Mouse (Mus musculus): ENCODE data around the gene Psma3.
A peak's percentile ranks its signal among the peaks of the same experiment; 100 is the strongest.
"Not testable (repeated sequence)": the region's sequence is repeated elsewhere in the genome, so short reads cannot be mapped to it uniquely, and the experiment has no call there.

The Psma3 gene

DNA sequence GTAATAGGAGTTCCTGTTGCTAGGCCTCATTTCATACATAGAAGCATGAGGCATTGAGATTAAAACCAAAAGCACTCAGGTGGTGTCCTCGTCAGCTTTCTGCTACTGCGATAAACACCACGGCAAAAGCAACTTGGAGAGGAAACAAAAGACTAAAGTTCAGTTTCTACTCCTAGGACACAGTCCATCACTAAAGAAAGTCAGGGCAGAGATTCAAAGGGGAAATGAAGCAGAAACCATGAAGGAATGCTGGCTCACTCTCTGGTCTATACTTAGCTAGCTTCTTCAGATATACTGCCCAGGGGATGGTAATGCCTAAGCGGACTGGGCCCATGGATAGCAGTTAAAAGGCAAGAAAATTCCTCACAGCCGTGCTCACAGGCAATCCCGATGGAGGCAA is 27.0 kb downstream of the Psma3 start:
- no peak for DNase-seq (ENCODE audit: low spot score in 2 of 2)

DNA sequence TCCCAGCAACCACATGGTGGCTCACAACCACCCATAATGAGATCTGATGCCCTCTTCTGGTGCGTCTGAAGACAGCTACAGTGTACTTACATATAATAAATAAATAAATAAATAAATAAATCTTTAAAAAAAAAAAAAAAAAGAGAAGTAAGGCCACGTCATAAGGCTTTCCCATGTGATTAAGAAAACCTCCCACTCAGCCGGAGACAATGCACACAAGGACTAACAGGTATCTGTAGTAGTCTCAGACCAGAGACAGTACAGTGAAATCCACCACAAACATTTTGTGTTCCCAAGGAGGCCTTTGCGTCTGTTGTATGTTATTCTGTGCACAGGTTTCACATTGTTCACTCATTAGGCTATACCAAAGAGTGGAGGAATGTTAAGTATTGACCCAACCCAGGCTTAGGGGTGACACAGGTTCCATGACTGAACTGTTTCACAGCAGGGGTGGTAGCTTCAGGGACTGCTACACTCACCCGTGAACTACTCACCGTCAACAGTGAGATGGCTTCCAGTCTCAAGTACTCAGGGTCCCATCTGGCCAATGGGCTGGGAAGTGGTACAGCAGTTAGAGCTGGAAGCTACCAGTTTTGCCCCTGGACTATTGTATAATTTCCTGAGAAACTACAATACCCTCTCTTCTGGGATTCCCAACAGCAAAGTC is 29.5 kb downstream of the Psma3 start:
- no peak for DNase-seq (ENCODE audit: low spot score in 2 of 2)

DNA sequence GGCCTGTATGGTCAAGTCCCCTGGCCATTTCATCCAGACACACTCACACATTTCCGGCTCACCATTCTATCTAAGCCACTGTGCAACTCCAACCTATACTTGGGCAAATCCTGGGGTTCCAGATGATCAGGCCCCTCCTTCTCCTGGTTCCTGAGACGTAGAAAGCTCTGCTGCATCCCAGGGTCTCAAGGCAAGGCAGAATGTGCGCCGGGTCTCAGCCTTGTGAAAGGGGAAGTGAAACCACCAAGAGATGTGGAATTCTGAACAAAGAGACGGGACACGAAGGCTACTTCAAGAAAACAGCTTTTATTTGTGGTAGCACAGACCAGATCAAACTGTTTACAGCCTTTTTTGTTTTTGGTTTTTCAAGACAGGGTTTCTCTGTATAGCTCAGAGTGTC is 31.7 kb downstream of the Psma3 start:
- no peak for DNase-seq (ENCODE audit: low spot score in 2 of 2)

DNA sequence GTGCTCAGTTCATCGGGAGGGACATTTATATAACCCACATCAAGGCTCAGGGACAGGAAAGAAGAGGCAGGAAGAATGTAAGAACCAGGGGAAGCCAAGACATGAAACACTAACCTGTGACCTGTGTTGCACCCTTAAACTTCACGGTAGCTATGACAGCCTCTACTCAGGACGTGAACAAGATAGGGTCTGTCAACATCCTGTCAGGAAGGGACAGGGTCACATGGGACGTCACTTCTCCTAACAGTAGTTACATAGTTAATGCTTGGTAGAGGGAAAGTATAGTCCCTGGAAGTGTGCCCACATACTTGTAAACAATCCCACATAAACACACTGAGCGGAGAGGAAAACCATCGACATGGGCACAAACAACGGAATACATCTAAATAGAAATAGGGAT is 32.5 kb downstream of the Psma3 start:
- DNase-seq (ENCODE audit: low spot score in 2 of 2), result no peak

DNA sequence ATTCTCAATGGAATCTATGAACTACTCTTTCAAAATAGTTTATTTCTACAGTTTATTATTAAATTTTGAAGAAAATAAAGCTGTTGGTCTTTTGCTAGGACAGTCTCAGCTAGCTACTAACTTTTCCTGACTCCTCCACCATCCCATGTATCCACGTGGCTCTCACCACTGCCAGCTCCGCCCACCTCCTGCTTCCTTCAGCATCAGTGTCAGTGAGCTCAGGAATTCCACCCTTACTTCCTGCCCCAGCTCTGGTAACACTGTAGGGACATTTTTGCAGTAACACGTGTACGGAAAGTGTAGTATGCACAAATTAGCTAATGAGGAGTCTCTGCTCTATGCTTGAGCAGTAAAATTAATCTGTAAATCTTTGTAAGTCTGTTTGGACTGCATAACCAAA is 35.3 kb downstream of the Psma3 start:
- no peak for DNase-seq (ENCODE audit: low spot score in 2 of 2)

DNA sequence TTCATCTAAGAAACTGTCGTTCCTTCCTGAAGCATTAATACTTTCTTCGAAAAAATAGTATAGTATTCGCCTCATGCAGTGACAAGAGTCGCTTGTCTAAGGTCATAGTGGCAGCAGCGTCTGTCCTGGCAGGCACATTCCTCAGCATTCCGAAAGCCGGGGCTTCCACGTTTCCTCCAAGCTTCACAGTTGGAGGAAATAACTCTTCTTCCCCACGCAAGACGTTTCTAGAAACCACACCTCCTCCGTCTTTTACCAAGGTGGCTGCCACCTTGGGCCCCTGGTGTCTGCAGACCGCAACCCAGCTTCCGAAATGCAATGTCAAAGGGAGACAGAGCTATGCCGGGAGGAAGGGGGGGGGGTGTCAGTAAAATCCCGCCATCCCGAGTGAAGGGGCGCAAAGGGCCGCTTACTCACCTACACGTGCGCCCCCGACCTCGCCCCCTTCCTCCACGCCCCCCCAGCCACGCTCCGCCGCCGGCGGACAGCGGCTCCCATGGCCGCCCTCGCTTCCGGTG is 40.5 kb downstream of the Psma3 start:
- peak in 1 of 2 experiments; percentile 74 for DNase-seq (ENCODE audit: low spot score in 2 of 2)

DNA sequence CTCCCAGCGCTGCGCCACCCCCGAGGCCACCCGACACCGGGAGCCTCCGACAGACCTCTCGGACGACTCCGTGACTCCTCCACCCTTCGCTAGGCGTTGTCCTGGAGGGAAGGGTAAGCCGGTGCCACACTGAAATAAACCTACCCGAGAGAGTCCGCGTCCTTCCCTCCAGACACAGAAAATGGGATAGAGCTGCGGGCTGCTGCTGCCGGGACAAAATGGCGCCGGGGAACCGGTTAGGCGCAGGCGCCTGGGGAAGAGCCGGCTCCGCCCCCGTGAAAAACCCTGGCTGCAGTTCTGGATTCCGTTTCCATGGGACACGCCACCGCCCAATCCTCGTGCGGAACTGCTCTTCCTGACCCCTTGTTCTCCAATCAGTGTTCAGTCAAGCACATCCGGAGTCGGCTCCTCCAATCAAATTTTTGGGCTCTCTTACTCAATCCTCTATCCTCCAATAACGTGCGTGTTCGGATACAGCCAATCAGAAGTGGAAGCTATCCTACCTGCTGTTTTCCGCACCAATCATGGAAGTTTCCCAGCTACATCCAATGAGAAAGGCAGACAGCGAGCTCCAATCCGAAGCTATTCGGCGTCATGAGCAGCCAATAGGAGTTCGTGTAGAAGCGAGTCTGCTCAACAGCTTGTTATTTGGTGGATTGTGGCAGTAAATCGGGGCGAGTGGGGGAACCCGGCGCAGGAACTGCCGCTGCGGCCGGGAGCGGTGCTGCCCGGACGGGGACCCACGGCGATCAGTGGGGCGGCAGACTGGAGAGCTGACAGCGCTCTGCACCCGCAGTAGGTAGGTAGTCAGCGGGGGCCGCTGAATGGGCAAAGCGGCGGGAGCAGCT is 41.2 kb downstream of the Psma3 start, which contains the start of gene Arid4a:
TSS of gene Arid4a (plus strand) at position 628 of the 848 bp plus-strand sequence.
- DNase-seq (ENCODE audit: low spot score in 2 of 2), result peak; percentile 93 to 97

DNA sequence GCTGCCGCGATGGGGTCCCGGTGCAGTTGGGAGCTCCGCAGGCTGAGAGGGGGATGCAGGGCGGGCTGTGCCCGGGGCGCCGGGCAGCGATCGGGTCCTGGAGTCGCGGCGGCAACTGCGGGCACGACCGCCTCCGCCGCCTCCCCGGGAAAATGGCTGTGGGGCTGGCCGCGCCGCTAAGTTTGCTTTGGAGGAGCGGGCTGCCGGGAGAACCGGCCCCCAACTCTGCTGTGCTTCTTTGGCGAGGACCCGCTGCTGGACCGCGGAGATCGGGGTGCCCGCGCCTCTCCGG is 41.7 kb downstream of the Psma3 start:
- DNase-seq (ENCODE audit: low spot score in 2 of 2), result no peak

DNA sequence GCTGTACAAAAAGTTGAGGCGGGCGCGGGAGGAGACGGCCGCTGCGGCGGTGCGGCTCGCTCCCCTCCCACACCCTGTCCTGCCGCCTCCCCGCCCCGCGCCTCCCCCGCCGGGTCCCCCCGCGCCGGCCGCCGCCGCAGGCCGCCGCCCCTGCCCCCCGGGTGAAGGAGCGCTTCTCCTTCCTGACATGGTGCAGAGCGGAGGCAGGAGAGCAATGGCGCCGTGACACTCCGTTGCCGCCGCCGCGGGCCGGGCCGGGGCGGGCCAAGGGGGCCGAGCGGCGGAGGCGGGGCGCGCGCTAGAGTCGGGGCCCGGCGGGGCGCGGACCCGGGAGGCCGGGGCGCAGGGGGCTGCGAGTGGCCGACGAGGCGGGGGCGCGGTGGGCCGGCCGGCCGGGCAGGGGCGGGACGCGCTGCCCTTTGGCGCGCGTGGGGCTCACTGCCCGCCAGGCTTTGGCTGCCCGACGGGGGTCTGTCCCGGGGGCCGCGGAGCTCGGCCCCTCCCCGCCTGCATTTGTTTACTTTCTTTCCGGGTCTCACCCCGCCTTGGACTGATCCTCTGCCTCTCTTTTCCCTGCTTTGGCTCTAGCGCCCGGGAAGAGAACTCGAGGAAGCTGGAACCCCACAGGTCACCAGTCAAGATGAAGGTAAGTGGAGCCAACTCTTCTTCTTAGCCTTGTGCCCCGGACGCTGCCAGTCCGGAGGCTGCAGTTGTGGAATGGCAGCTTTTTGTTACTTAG is 42.3 kb downstream of the Psma3 start:
- DNase-seq (ENCODE audit: low spot score in 2 of 2), result peak; percentile 15 to 56

DNA sequence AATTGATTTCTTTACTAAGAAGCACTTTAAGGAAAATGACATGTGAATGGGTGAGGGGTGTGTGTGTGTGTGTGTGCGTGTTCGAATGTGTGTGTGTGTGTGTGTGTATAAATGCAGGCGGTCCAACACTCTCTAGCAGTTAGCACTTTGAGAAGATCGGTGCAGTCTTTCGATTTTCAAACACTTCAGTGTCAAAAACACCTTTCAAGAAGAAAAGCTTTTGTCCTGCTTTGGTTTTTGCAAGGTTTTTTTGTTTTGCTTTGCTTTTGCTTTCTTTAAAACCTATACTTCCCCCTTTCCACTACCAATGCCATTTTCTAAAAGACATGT is 42.8 kb downstream of the Psma3 start:
- DNase-seq (ENCODE audit: low spot score in 2 of 2), result no peak

DNA sequence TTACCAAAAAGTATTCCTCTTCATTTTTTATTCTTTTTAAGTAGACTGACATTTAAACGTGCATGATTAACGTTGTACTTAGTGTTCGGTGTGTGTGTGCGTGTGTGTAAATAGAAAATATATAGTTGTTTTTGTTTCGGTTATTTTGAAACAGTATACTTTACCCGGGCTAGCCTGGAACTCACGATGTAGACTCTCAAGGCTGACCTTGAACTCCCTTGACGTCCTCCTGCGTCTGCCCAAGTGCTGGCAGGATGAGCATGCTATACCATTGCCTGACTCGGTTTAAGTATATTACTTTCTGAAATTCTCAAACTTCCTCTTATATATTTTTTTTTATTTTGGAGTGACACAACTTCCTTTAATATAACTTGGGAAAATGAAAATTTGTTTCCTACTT is 43.4 kb downstream of the Psma3 start:
- no peak for DNase-seq (ENCODE audit: low spot score in 2 of 2)

DNA sequence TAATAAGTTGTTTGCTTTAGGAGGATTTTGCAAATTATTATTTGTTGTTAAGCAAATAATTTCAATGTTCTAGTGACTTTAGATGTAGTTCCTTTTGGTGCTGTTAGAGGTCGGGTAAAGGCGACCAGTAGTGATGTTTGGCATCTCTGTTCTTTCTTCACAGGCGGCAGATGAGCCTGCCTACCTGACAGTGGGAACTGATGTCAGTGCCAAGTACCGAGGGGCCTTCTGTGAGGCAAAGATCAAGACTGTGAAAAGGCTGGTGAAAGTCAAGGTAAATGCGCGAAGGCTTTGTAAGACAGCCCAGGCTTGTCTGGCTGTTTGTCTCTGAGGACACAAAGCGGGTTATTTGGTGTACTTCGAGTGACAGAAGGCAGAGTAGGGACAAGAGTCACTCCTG is 44.8 kb downstream of the Psma3 start:
- no peak for DNase-seq (ENCODE audit: low spot score in 2 of 2)

DNA sequence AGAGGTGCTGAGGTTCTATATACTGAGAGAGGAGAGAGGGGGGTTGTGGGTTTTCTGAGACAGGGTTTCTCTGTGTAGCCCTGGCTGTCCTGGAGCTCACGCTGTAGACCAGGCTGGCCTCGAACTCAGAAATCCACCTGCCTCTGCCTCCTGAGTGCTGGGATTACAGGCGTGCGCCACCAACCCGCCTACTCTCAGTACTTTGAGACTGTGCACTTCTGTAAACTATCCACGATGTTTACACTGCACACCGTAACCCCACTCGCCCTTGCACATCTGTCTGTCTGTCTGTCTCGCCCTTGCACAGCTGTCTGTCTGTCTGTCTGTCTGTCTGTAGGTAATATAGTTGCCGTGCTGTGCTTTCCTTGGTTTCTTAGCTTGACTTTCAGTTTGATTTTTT is 50.0 kb downstream of the Psma3 start:
- no peak for DNase-seq (ENCODE audit: low spot score in 2 of 2)

DNA sequence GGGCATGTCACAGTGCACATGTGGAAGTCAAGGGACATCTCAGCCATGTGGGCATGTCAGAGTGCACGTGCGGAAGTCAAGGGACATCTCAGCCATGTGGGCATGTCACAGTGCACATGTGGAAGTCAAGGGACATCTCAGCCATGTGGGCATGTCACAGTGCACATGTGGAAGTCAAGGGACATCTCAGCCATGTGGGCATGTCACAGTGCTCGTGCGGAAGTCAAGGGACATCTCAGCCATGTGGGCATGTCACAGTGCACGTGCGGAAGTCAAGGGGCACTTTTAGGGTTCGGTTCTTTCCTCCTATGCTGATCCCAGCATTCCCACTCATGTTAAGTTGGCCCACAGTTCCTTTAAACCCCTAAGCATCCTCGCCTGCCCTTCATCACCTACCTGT is 53.8 kb downstream of the Psma3 start:
- not testable (repeated sequence) for DNase-seq (ENCODE audit: low spot score in 2 of 2)

DNA sequence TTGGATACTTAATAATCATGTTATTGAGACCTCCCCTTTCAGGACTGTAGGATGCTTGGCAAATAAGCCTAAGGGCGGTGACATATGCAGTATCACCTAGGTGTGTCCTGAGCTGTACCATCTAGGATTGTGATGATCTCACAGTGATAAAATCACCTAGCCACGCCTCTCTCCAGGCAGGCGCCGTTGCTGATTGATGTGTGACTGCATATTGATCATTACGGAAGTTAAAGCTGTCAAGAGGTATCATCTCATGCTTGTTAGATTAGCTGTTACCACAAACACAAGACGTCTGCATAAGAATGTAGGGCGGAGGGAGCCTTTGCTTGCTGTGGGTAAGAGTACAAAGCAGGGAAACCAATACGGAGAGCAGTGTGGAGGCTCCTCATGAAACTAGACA is 55.8 kb downstream of the Psma3 start:
- DNase-seq (ENCODE audit: low spot score in 2 of 2), result no peak

DNA sequence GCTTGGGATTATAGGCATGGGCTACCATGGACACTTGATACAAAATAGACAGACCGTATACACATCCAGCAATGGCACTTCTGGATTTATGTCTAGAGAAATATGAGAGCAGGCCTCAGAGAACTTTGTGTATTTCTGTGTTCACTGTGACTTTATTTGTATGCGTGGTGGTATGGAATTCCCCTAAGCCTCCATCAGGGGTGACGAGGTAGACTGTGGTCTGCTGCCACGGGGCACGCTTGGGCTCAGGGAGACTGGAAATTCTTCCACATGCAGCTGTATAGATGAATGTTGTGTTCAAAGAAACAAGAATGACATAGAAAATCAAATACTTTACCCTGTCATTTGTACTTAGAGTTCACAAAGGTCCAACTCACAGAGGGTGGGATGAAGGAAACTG is 56.3 kb downstream of the Psma3 start:
- DNase-seq (ENCODE audit: low spot score in 2 of 2), result no peak

DNA sequence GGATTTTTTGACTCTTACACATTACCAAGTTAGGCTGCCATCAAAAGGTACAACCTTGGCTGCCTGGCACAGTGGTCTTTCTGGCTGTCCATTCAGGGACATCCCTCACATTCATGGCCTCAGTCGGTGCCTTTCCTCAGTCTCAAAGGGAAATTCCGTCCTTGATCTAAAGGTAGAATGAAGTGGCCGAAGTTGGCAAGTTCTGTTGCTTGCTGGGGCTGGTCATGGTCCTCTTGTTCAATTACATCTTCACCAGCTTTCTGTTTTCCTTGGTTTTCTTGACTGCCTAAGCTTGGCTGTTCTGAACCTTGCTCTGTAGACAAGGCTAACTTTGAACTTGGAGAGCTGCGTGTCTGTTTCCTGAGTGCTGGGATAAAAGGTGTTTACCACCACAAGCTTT is 61.4 kb downstream of the Psma3 start:
- DNase-seq (ENCODE audit: low spot score in 2 of 2), result no peak

DNA sequence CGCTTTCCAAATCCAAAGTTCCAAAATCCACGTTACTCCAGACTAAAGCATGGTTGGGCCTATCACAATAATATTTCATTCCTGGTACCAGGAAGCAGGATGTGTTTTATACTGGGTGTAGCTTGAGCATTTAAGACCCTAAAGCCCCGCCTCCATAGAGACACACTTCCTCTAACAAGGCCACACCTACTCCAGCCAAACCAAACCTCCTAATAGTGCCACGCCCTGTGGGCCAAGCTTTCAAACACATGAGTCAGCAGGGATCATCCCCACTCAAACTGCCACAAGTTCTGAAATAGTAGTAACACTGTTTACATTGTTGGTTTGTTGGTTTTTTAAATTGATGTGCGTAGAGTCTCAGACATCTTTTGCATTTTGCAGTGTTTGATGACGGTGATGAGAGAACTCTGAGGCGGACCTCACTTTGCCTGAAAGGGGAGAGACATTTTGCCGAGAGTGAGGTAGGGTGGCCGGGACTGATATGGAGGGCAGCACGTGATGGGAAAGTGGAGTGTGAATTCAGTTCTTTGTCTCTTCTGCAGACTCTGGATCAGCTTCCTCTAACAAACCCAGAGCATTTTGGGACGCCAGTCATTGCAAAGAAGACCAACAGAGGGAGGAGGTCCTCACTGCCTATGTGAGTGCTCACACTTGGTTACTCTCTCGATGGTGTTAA is 62.4 kb downstream of the Psma3 start:
- DNase-seq (ENCODE audit: low spot score in 2 of 2), result no peak

DNA sequence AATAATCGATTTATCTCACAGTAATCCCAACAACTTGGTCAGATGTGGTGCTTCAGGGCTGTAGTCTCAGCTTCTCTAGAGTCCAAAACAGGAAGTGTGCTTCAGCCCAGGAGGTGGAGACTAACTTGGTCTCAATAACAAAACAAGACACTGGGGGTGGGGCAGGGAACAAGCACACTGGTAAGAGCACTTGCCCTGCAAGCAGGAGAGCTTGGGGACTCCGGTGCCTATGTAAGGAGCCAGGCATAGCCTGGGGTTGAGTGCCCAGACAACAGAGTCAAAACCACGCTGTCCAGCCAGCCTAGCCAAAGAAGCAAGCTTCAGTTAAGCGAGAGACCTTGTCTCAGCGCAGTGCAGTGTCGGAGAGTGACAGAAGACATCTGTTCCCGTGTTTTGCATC is 66.0 kb downstream of the Psma3 start:
- DNase-seq (ENCODE audit: low spot score in 2 of 2), result peak in 1 of 2 experiments; percentile 29

DNA sequence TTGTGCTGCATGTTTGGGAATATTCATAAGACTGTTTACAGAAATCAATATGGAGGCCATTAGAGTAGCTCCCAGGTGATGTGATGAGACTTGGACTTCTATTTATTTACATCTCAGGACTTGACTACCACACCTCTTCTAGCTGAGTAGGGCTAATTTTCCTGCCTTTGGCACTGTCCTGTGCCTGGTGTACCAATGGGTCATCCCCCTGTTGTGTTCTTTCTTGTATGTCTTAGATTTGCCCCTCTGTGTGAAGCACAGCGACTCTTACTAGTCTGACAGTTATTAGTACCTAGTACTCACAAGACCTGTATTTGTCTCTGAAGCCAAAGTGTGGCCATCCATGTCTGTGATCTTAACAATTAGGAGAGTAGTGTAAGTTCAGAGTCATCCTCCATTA is 68.0 kb downstream of the Psma3 start:
- no peak for DNase-seq (ENCODE audit: low spot score in 2 of 2)

DNA sequence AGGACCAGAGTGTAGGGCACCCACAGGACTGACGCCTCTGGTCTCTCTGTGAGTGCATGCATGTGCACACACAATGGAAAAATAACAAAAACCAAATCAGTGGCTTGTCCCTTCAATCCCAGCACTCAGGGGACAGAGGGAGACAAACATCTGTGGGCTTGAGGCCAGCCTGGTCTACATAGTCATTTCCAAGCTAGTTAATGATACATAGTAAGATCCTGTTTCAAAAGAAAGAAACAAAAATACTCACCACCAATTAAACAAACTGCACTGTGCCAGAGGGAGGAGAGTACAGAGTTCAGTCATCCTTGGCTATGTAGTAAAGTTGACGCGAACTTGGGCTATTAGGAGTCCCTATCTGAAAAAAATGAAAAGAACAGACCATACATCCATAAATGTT is 69.2 kb downstream of the Psma3 start:
- DNase-seq (ENCODE audit: low spot score in 2 of 2), result no peak

DNA sequence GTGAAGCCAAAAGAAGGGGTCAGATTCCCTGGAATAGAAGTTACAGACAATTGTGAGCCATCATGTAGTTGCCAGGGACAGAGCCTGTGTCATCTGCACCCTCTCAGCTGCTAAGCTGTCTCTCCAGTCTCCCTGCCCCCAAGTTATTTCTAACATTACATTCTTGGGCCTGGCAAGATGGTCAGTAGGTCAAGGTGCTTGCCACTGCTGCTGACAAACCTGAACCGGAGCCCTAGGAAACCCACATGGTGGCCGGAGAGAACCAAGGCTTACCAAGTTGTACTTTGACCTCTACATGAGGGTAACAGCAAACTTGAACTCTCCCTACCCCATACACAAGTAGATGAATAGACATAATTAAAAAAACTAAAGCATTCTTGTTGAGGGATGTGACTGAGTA is 70.1 kb downstream of the Psma3 start:
- no peak for DNase-seq (ENCODE audit: low spot score in 2 of 2)

Data from thymus, postnatal 10 days (tissue).